Mouse (Mus musculus) gastrocnemius, postnatal 36 days (tissue): Measurements from ENCODE around the gene Pdhb. TPM values are rescaled to one million over a fixed set of nuclear protein-coding genes. Genes with fewer than 3 reads are reported as not detected.

Experiments
- DNase-seq, 2 experiments: peaks; one replicate each; pipeline ENCODE4 v3.0.0; 2022
- intact Hi-C: fragments of 180-260 bp; cut with DNase I; formaldehyde crosslinking; loops from one replicate; pipeline ENCODE4 v1.15.1; 2025
- long read RNA-seq, 2 experiments: library from polyadenylated mRNA; stranded (forward); transcript quantifications; one replicate each; pipeline ENCODE4 v2.0.0; 2021
- total RNA-seq, 2 experiments: library from RNA; stranded (reverse); gene quantifications; 2 replicates each; pipeline ENCODE4 v1.2.3; 2021

The Pdhb gene
- 100 to 1,000 TPM; 307 to 316 TPM for total RNA-seq
- long read RNA-seq, experiment 1, transcript Pdhb-201 (10 exons, 1,513 nt): major isoform, 361 of 400 reads
- long read RNA-seq, experiment 1, partial matches to known transcripts: 14 of 400 reads
- long read RNA-seq, experiment 1, other reads (novel, unspliced or antisense): 21 of 400 reads
- long read RNA-seq, experiment 2, transcript Pdhb-201 (10 exons, 1,513 nt): major isoform, 439 of 477 reads
- long read RNA-seq, experiment 2, partial matches to known transcripts: 17 of 477 reads
- long read RNA-seq, experiment 2, other reads (novel, unspliced or antisense): 18 of 477 reads

DNA sequence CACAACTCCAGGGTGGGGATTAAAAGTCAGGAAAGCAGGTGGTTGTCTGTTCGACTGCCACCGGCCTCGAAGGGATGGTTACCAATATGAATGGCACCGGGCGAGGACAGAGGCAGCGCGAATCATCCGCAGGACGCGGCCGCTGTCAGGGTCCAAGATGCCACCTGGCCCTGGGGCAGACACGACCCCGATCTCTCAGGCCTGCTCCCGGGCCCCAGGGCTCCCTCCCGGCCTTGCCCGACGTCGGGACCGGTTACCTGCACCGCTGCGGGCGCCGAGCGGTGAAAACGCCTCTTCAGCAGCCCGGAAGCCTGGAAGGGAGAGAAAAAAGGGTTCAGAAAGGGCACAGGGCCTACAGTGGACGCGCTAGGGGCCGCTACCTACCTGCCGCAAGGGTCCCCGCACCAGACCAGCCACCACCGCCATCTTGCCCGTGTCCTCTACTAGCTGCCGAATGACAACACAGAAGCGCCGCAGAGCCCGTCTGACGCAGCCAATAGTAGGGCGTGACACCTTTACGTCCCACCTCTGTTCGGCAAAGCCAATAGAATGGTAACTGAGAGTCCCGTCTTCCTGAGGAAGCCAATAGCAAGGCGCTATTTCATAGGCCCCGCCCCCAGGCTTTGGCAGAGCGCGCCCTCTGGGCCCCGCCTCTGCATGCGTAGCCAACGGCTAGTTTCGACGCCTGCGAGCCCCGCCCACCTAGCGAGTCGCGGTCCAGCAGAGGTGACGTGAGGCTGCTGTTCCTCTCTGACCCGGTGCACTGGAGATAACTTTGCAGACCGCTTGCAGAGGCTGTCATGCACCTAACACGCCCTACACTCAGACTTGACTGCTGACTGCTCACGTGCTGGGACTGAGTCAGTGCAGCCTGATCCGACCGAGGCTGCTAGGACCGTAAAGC lies at the start of gene Pdhb:
Gene Pdhb, minus strand, starts transcription at position 519 of the 904 bp plus-strand sequence.
- intact Hi-C loops: loop anchor here (5.0 kb wide), 1 partner anchor 40 kb away; the partner anchor contains the start of gene Kctd6
- DNase-seq: peak; percentile 98

DNA sequence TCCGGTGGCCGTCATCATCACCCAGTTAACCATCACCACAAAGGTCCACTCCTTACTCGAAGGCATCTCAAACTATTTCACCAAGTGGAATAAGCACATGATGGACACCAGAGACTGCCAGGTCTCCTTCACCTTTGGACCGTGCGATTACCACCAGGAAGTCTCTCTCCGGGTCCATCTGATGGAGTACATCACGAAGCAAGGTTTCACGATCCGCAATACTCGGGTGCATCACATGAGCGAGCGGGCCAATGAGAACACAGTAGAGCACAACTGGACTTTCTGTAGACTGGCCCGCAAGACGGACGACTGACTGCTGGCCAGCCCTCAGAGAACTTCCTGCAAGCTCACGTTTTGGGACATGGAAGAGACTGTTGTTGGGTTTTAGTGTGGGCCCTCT lies 49.7 kb upstream of the Pdhb start:
- intact Hi-C loops: no loop called here
- no peak for DNase-seq

DNA sequence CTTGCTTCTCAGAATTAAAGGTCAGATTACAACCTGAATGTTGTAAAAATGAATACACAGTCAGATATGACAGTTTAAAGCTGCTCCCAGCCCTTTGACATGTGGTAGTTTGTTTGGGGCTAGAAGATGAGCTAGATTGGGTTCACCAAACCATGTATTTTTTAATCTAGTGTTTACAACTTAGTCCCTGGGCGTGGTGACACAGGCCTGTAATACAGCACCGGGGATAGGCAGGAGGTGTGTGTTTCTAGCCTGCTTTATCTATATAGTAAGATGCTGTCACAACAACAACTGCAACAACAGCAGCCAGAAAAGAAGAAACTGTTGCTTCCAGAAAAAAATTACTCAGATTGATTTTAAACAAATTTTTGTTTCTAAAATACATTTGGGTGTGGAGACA lies 48.1 kb upstream of the Pdhb start:
- DNase-seq: no peak
- intact Hi-C loops: no loop called here

DNA sequence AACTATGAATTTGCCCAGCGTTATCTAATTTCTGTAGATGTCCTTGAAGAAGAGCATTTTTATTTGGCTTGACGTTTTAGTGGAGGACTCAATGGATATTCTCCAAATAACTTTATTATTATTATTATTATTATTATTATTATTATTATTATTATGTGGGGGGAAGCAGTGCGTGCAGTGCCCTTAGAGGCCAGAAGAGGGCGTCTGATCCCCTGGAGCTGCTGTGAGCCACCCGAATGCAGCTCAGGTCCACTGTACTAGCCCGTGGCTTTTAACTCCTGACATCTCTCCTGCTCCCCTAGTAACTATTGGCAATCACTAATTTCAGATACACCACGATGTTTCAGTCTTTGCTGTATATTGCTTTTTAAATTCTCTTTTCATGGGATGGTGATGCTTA lies 47.5 kb upstream of the Pdhb start:
- no peak for DNase-seq
- intact Hi-C loops: no loop called here

DNA sequence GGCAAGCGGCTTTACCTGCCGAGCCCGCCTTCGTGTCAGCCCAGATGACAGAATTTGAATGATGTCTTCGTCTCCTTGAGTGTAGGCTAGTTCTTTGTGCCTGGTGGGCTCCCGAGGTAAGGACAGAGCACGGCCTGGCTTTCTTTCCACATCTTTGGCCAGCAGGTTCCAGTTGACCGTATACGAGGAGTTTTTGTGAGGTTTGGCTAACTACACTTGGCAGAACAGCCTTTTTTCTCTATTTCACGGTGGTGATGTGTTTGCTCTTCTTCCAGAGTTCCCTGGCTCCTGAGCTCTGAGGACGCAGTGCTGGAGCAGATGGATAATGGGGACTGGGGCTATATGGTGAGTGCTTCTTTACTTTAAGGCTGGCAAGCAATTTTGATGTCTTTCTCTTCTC lies 47.1 kb upstream of the Pdhb start:
- intact Hi-C loops: no loop called here
- DNase-seq: no peak

DNA sequence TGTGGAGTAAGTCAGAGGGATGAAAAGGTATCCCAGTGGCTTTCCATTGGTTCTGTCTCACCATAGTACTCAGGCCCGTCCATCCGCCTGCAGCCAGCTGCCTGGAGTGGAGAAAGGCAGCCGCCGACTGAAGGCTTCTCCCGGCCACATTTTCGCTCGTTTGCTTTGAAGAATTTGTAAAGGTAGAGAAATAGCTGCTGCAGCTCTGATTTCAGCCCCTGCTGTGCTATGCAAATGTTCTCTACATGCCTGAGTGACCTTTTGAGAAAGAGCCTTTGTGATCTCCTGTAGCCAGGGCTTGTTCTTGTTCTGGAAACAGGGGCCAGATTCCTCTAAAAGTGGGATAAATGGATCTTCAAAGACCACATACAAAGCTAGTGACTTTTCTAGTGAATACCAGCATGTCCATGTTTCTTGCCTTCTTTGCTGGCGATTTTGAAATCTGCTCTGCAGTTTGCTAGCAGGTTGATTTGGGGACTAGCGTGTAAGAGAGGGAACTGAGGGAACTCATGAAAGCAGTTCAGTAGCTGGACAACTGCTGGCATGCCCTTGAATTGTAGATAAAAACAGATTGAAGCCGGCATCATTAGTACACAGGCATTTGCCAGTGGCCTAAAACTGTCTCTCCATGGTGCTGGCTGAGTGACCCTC lies 46.0 kb upstream of the Pdhb start:
- intact Hi-C loops: no loop called here
- DNase-seq: no peak

DNA sequence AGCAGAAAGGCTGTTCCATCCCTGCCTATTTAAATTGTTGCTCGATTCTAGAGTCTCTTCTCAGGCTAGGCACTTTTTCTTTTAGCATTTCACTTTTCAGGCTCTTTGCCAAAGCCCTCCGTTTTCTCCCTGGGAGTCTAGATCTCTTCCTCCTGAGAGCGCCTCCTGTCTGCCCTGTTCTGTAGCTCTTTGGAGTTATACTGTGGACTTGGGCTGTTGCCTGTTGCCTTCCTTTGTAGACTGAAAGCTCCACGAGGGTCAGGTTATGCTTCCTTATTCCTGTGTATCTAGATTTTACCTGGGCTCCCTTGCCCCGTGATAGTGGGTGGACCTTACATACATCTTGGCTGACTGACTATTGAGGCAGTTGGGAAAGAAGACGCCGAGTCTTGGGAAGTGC lies 45.4 kb upstream of the Pdhb start:
- intact Hi-C loops: no loop called here
- no peak for DNase-seq

DNA sequence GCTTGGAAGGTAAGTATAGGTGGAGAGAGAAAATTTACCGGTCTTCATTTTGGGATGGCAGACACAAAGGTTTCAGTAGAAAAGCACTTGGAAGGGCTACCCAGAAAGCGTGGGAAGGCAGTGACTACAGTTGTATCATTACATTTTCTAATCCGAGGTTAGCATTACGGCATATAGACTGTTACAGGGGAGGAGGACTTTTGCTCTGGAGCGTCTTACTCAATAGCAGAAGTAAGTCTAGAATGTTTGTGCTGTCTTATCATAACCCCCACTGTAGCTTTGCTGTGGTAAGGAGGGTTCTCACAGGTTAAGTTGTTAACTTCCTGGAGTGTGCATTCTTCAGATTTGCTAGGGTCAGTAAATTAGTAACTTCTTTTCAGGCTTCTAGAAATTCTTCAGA lies 43.3 kb upstream of the Pdhb start:
- intact Hi-C loops: no loop called here
- no peak for DNase-seq

DNA sequence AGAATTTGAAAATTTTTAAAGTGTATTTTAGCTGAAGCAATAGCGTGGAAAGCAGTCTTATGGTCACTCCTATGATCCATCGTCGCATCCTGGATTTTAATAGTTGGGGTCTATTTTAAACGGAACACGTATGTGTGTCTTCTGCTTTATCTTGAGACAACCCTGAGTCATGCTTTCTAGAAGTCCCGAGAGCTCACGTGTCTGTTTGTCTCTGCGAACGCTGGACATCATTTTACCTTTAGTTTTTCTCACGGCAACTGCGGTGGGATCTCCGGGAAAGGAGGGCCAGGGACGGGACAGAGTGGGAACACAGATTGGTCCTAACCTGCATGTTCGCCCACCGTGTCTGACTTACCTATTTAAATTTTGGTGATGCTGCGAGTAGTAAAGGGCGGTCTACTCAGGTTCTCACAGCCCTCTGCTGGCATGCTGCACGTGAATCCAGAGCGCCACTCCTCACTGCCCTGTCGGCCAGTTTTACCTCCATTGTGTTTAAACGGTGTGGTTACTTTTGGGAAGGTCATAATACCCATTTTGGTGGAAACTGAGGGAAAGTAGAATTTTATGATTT lies 42.5 kb upstream of the Pdhb start:
- intact Hi-C loops: no loop called here
- DNase-seq: no peak

DNA sequence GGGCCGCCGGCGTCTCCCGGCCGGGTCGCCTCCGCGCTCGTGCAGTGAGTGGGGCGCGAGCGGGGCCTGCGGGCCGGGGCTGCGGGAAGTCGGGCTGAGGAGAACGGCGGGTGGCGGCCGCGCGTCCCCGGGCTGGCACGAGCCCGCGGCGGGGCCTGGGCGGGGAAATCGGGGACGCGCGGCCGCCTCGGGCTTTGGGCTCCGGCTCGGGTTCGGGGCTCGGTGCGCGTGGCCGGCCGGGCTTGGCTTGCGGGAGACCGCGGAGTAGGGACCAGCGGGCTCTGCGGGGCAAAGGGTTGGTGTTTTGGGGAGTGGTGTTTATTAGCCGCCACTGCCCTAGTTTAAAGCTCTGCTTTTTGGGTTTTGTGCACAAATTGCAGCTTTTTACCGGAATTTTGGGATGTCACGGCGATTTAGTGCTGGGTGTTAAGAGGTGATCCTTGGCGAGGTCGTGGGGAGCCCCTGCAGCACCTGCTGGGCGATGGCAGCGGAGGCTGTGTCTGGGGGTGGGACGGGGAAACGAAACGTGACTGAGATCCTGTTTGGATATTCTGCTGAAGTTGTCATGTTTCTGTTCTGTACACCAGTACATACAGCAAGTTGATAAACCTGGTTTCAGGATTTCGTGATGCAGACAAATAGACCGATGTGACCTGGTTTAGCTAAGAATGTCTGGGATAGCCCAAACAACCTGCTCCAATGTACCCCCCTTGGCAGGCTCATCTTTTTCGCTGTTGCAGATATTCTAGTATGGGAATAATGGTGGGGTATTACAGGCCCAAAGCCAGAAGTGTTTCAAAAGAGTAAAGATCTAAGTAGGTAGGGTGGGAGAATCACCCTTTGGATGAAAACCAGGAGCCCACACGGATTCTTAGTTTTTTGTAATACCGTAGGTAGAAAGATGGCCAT lies 41.7 kb upstream of the Pdhb start:
- intact Hi-C loops: loop anchor here (5.0 kb wide), 1 partner anchor 42 kb away; the partner anchor contains the start of gene Pdhb
- peak; percentile 59 to 67 for DNase-seq

DNA sequence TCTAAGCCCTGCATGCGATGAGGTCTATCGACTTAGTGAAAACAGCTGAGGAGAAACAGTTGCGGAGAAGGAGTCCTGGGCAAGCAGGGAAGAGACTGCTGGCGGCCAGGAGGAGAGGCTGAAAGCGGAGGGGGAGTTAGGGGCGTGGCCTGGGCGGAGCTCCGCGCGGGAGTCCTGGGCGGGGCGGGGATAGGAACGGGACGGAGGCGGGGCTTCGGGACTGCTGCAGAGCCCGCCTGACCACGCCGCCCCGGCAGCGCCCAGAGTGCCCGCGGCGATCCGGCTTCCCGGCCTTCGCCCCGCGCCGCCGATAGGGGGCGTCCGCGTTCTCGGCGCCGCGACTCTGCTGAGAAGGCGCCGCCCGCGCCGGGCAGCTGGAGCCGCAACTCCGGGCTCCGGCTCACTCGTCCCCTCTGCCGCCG lies 41.0 kb upstream of the Pdhb start, which contains the start of gene Kctd6:
Gene Kctd6, plus strand, starts transcription at position 338 of the 422 bp plus-strand sequence.
- intact Hi-C loops: loop anchor here (5.0 kb wide), 1 partner anchor 42 kb away; the partner anchor contains the start of gene Pdhb
- peak; percentile 97 to 99 for DNase-seq

DNA sequence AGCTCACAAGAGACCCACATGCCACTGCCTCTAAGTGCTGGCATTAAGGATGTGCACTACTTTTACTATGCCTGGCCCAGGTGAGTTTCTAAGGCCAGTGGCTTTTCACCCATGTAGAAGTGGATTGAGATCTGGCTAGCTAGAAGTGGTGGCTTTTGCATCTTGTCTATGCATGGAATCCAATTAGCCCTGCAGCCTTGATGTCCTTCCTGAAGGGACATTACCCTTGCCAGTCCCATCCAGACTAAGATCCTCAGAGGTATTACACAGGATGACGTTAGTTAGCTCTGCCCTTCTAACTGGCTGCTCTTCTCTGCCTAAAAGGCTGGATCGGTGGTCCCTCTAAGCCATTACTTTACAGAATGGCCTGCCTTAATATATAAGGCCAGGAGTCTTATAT lies 40.2 kb upstream of the Pdhb start:
- DNase-seq: no peak
- intact Hi-C loops: loop anchor here (5.0 kb wide), 1 partner anchor 41 kb away; the partner anchor contains the start of gene Pdhb

DNA sequence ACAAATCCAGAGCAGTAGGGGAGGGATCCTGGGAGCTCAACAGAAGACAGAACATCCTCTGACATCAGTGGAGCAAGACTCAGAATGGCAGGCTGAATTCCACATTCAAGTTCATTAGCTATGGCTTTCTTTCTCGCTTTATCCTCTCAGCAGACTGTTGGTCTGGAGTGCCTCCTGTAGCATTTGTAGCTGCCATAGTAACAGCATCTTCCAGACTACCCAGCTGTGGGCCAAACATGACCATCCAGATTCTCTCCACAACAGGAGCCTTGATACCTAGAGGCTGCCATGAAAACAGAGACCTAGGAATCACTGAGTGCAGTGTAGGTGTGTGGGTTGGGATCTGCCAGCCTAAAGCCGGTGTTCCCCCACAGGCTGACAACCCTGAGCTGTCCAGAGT lies 37.1 kb upstream of the Pdhb start:
- no peak for DNase-seq
- intact Hi-C loops: loop anchor here (5.0 kb wide), 1 partner anchor 38 kb away; the partner anchor contains the start of gene Pdhb

DNA sequence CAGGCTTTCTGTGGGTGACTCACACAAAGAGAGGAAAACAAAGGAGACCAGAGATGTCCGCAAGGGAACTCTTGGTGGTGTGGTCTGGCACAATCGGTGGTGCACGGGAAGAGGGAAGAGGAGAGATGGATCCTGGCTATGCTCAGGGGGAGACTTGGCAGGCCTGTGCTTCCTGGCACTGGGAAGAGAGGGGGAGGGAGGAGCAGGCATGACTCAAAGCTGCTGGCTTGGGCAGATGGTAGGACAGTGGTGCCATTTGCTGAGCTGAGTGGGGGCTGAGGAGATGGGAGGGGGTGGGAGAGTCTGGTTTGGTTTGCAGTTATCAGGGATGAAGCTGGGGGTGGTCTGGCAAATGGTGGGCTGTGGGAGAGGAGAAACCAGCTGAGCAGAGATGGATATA lies 36.1 kb upstream of the Pdhb start:
- no peak for DNase-seq
- intact Hi-C loops: no loop called here

DNA sequence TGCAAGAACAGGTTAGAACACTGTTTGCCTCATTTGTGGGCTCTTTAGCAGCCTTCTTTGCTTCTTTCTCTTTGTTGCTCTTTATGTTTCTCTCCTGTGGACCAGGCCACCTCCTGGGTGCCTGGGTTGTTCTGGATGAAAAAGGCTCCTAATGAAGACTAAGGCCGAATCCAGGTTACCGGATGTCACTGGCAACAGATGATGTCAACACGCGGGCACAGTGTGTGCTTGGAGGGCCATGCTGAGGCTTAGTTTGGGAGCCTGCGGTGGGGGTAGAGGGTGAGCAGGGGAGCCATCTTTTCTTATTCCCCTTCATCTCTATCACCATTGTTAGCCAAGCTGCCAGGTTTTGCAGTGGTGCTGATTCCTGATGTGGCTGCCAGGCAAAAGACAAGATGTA lies 34.7 kb upstream of the Pdhb start:
- intact Hi-C loops: no loop called here
- DNase-seq: no peak

DNA sequence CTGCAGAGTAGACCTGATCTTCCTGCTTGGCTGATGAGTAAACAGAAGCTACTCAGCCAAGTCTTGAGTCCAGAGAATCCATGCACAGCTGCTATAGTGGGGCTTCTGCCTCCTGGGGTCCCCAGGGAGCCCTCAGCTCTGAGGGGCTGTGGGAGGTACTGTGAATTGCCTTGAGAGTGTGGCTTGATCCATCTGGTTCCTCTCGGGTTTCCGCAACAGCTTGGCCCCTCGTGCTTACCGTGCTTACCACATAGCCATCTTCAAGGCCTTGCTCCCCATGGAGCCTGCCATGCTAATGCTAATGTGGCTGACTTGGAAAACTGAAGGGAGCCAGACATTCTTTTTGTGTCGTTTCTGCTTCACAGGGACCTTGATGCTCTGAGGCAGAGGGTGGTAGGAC lies 34.3 kb upstream of the Pdhb start:
- DNase-seq: no peak

DNA sequence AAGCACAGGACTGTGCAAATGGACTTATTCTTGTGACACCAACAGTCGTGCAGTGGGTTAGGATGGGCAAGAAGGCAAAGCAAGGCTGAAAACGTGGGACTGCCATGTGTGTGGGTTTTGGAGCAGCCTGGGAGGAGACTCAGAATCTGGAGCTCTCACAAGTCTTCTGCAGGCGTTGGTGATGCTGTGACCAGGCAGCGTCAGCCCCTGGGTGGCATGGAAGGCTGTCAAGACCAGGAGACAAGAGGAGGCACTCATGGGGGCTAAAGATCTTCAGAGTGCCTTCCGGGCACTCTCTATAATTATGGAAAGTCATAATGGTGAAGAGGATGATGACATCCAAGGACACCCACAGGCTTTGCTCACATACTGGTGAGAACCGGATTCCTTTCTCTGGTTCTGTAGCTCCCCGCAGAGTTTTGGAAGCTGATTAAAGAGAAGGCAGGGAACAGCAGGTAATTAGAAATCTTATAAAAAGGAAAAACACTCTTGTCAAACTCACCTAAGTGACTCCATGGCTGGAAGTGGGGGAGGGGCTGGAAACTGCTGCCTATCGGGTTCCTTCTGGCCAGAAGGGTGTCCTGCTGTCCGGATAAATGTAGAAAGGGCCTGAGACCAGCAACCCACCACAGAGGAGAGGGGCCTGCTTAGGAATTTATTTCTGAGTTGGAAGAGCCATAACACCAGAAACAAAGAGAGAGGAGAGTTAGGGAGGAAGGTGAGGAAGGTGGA lies 33.5 kb upstream of the Pdhb start:
- no peak for DNase-seq
- intact Hi-C loops: no loop called here

More for the DNA sequence above, 34.3 kb upstream of the Pdhb start:
- intact Hi-C loops: no loop called here

DNA sequence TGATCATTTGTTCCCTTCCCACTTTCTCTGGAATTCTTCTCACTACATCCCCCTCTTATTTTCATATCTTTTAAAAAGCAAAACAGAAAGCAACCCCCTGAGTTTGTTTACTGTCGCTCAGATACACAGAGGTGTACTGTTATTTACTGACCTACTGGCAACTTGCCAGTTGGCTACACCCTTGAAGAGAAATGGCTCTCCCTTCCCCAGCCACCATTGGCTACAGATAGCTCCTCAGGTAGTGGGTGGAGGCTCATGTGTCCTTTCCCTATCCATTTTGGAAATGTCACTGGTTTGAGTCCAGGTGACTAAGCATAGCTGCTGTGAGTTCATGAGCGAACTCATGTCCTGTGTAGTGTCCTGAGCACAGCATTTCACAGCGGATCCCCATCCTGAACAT lies 28.9 kb upstream of the Pdhb start:
- DNase-seq: no peak
- intact Hi-C loops: no loop called here

DNA sequence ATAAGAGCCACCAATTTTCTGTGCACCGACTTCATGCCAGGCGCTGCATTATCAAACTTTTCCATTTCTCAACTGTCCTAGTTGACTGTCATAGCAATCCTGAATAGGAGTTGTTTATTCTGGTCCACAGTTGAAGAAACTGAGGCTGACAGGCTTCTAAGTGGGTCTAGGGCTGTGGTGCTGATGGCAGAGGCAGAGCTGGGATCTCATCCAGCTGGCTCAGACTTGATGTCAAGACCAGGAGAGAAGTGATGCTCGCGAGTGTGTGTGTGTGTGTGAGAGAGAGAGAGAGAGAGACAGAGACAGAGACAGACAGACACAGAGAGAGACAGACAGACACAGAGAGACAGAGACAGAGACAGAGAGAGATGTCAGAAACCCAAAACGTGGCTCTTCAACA lies 27.9 kb upstream of the Pdhb start:
- intact Hi-C loops: no loop called here
- no peak for DNase-seq
